Mouse (Mus musculus) embryo, embryonic 9.5 days (tissue): ENCODE measurements at regions not wholly inside any gene's neighbourhood (a gene's known extent, or its start where the extent isn't known, plus 50 kb on each side); places are given as distances from the start of the nearest gene placed in this dataset.

Experiments
- DNase-seq: peaks from one replicate; pipeline ENCODE4 v3.0.0-alpha.2; 2017; ENCODE audit errors: extremely low spot score

DNA sequence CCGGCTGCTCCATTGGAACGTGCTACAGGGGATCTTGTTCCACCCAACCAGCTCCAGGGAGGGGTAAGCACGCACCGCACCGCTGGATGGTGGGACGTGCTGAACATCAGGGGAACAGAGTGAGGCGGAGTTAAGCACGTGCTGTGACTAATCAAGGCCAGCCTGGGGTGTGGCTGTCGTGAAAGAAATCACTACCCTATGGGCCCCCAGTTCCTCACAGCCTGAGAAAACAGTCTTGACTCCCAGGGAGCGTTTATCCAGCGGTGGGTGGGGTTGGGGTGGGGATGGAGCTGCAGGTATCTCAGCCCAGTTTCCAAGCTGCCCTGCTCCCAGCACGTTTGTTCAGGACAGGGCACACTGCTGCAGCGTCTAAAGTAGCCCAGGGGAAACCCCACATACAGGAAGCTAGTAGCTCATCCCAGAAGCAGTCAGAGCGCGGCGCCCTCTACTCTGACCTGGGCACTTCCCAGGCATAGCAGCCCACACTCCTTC is 113.4 kb upstream of the Egln3 start:
- peak; percentile 62 for DNase-seq

- no peak for DNase-seq
Measured at GRCm38 (mm10) chr12:54316066-54316567, 112.5 kb upstream of the Egln3 start.

DNA sequence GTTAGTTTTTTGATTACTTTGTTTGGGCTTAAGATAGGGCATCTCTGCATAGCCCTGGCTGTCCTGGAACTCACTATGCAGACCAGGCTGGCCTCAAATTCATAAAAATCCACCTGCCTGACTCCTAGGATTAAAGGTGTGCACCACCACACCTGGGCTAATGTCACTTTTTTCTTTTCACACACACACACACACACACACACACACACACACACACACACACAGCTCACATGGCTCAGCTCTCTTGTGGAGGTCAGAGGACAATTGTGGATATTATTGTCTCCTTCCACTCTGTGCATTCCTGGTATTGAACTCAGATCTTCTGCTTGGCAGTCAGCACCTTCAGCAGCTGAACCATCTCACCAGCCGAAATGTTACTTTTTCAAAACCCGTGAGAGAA is 110.5 kb upstream of the Egln3 start:
- DNase-seq: no peak

DNA sequence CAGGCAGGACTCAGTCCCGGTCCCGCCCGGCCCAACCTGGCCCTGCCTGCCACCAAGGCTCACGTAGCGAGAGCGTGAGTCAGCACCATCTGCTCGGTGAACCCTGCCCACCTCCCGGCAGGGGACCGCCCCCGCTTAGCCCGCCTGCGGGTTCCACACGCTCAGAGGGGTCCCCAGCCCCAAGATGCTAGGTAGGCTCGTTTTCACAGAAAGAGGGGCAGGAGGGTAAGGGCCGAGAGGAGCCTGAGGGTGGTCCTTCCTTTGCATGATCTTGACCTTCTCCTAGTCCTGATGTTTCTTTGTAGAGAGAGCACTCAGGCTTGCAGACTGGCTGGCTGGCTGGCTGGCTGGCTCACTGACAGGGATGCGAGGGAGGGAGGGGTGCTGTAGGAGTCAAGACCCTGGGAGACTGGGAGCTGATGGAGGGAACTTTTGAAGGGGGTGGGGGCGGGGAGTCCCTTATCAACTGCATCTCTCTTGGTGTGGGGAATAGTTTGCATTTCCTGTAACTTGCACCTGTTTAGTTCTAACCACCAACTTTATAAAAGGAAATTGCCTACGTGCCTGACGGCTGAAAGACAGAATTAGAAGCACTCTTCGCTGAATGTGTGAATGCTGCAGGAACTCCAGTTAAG is 109.7 kb upstream of the Egln3 start:
- peak; percentile 69 for DNase-seq

GRCm38 (mm10) chr12:54312522-54313210 is 109.0 kb upstream of the Egln3 start:
- peak; percentile 32 for DNase-seq

DNA sequence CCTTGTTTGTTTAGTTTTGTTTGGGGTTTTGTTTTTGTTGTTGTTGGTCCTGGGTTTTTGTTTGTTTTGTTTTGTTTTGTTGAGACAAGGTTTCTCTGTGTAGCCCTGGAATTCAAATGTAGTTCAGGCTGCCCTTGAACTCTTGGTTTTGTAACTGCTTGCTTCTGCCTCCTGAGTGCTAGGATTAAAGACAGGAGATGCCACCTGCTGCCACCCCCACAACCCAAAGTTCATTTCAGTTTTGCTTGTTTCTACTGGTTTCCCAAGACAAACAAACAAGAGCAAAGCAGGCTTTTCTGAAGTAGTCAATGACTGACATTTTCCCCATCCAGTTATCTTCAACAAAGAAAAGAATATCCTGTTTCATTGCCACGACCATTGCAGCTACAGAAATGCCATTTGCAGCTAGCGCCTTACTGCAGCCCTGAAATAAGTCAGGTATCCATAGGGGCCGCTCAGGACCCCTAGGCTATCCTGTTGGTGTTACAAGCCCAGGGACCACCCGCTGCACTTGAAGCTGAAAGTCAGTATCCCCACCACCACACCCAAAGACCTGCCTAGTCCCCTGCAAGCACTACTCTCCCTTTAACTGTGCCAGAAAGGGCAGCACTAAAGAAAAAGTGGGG is 108.3 kb upstream of the Egln3 start:
- peak; percentile 19 for DNase-seq

DNA sequence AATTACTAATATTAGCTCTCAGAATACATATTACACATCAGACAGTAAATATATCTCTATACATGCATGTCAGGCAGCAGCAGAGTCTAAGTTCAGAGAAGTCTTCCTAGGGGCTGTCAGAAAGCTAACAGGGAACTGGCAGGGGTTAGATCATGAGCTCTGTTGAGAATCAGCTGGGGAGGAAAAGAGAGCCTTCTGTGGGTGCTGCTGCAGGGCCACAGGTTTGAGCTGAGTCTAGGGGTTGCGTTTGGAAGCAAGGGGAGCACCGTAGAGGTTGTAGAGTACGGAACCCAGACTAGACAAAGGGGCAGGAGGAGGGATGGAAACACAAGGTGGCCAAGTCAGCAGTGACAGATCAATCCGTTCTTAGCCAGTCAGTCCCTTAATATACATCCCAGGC is 106.2 kb upstream of the Egln3 start:
- DNase-seq: no peak

DNA sequence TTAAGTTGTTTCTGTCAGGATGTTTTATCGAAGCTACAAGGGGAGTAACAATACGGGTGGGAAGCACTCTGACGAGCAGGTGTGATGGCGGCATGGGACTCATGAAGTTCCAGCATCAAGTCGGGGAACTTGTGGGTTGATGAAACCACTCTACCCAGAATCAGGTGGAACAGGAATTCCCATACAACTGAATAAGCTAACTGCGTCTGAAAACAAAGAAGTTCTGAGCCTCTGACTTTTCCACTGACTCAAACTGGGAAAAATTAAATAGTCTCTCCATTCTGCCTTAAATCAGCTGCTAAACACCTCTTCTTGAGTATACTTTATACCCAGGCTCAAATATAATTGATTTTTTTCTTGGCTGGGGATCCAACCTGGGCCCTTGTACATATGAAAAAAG is 105.6 kb upstream of the Egln3 start:
- no peak for DNase-seq

- no peak for DNase-seq
Measured at GRCm38 (mm10) chr12:54305135-54305630, 101.5 kb upstream of the Egln3 start.

GRCm38 (mm10) chr12:54303746-54304145 is 100.1 kb upstream of the Egln3 start:
- DNase-seq: no peak

DNA sequence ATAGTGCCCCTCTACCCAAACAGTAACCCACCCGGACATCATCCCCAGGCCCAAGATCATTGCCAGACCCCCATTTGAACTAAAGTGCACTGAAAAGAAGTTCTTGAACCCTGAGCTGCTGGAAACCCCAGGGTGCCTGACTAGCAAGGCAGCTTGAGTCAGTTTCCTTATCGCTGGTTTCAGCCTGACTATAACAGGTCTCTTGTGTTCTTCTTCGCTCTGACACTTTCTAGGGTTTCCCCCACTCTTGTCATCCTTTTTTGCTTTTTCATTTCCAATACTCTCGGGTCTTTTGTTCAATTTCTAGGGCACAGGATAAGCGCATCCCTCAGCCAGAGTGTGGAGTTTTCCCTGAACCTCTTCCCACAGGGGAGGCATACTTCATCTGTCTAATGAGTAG is 95.8 kb upstream of the Egln3 start:
- no peak for DNase-seq

DNA sequence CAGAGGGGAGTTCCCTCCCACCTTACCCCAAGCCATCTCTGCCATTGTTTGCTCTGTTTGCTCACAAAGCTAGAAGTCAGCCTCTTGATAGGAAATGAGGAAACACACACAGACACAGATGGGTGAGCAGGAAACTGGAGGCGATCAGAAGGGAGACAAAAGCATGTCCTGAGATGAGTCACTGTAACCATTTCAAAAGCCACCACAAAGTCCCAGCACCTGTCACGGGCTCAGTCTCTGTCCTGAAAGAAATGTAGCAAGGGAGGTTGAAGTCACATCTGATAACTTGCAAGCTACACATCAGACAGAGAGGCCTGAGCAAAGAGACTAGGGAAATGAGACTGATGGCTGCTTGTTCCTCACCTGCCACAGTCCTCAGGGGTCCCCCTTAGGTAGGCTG is 89.6 kb upstream of the Egln3 start:
- no peak for DNase-seq

DNA sequence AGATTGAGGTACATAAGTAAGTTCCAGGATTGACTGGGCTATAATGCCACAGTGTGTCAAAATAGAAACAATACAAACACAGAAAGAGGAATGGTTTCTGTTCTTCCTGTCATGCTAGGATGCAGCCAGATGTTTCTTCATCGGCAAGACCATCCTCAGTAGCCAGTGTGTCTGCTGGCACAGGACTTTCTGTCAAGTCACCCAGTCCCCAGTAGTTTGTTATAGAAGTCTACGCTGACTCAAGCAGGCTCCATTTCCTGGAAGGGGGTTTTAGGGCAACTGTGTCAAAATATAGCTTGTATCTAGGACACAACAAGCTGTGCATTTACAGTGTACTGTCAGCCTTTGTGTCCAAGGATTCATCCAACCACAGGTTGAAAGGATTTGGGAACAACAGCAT is 86.7 kb upstream of the Egln3 start:
- DNase-seq: no peak

DNA sequence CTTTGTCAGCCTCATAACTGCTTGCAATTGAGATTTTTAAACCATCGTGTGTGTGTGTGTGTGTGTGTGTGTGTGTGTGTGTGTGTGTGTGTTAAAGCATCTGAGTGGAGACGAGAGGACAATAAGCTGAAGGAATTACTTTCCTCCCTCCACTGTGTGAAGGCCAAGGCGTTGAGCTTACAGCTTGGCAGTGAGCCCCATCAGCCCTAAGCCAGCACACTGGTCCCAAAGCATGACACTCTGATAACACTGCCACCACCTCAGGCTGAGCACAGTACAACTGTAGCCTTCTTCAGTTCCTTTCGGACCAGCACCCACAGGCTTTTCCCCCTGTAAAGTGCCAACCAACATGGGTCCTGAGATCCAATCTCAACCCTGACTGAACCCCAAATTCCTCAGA is 85.1 kb upstream of the Egln3 start:
- DNase-seq: no peak

DNA sequence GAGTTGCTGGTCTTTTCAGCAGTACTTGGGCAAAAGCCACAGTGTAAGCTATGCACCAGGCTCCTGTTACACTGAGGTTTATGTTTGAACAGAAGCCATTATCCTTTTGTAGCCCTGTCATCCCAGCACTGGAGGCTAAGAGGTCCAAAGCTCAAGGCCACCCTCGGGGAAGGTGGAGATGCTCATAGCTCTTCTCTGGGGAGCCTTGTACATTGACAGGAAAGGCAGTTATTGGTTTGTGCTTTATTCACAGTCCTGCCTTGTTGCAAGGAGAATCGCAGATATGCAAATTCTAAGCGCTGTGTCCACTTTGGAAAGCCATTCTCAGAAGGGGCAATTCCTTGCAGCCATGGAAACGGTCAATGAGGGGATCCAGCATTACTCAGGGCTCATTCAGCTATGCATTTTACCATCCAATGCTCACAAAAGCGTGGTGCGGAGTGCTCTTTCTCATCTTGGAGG is 84.4 kb upstream of the Egln3 start:
- DNase-seq: peak; percentile 18

- no peak for DNase-seq
Measured at GRCm38 (mm10) chr12:54286911-54287819, 83.5 kb upstream of the Egln3 start.

GRCm38 (mm10) chr12:54283646-54284045 is 80.0 kb upstream of the Egln3 start:
- DNase-seq: no peak

GRCm38 (mm10) chr12:54283011-54283410 is 79.4 kb upstream of the Egln3 start:
- DNase-seq: no peak

- DNase-seq: no peak
Measured at GRCm38 (mm10) chr12:54282281-54282921, 78.7 kb upstream of the Egln3 start.

DNA sequence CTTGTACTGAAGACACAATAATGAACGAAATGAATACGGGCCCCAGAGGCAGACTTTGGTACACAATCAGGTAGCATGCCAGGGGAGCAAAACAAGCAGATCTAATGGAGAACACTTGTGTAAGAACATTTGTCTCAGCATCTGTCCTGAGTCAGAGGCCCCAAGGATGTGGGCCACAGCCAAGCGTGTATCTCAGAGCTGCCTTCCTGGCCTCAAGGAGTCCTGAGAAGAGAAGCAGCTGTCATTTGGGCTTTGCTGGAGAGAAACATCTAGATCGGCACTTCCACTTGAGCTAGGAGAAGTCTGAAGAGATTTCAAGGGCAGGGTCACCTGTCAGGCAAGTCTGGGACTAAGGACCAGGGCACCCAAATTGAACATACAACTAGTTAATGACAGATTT is 76.8 kb upstream of the Egln3 start:
- no peak for DNase-seq

DNA sequence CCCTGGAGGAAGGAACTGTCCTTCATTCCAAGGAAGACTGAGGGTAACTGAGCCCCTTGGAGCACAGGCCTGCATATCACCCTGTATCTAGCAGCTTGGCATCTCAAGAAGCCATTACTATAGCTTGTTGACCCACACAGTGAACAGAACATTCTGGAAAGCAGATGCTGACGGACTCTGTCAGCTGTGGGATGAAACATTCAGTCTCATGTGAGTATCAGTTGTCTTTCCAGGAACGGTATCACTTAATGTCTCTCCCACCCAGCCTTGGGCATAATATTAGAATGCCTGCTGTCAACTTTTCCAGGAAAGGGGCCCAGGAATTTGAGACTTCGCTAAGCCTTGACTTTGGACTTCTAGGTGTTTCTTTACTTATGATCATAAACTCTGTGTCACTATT is 76.3 kb upstream of the Egln3 start:
- no peak for DNase-seq
